ENCODE assay signal across 8 mouse cellular contexts in genomic region chr1:91299026-91299706, GRCm38 (mm10). TPM values are rescaled to one million over a fixed set of nuclear protein-coding genes. Genes with fewer than 3 reads are reported as not detected.
DNase-seq lines count a peak whose midpoint lies in the region; ATAC-seq and TF ChIP-seq lines count a peak whose summit lies in the region.

No protein-coding gene starts in this region.

- H3K27ac ChIP-seq in liver, adult 2 months (replicated peaks; ENCODE audit: insufficient read depth, low read depth, low read length), result peak overlapping the region; percentile 90
- H3K27ac ChIP-seq in cortical plate, adult 2 months (ENCODE audit: insufficient read depth, low read length), result no peak overlapping the region
- H3K27ac ChIP-seq in neural tube, embryonic 12.5 days, result no peak overlapping the region

- no peak for TF ChIP-seq POLR2A in liver, adult 2 months (IDR thresholded peaks at IDR 0.05; ENCODE audit: extremely low read depth, insufficient read depth, low read length)
- no peak for TF ChIP-seq POLR2A in cortical plate, adult 2 months (IDR thresholded peaks at IDR 0.05; ENCODE audit: extremely low read depth, insufficient read depth, low read length)

- peak overlapping the region; percentile 96 for H3K9ac ChIP-seq in liver, adult 2 months (ENCODE audit: low read depth, low read length)
- H3K9ac ChIP-seq in neural tube, embryonic 12.5 days, result peak overlapping the region; percentile 80

- TF ChIP-seq CTCF in liver, adult 2 months (IDR thresholded peaks at IDR 0.05; ENCODE audit: low read depth, low read length), result no peak
- no peak for TF ChIP-seq CTCF in cortical plate, adult 2 months (IDR thresholded peaks at IDR 0.05; ENCODE audit: extremely low read depth, insufficient read depth, low read length)

- no peaks in the 10 kb centered on the region for H3K9me3 ChIP-seq in neural tube, embryonic 12.5 days

- peak overlapping the region; percentile 95 for H3K4me3 ChIP-seq in liver, adult 2 months (ENCODE audit: insufficient read depth, low read depth, low read length)
- H3K4me3 ChIP-seq in cortical plate, adult 2 months (ENCODE audit: insufficient read depth, low read length), result peak overlapping the region; percentile 72; the same call in 1 of the 2 replicates
- peak overlapping the region; percentile 81 for H3K4me3 ChIP-seq in neural tube, embryonic 12.5 days

- peaks cover 8% of the 10 kb centered on the region for H3K36me3 ChIP-seq in liver, adult 2 months (ENCODE audit: control insufficient read depth, insufficient read depth, low read length)
- H3K36me3 ChIP-seq in neural tube, embryonic 12.5 days, result 0 out of 2 replicates have a peak, but pooled peaks cover 7% of the 10 kb centered on the region

- ATAC-seq in inflammation-experienced regulatory T-cells, adult 6 months, result peak; percentile 14
- no peak for ATAC-seq in neural tube, embryonic 12.5 days (ENCODE audit: low FRiP score, low read depth)

- H3K27me3 ChIP-seq in liver, adult 2 months (ENCODE audit: control insufficient read depth, insufficient read depth, low read length), result no peaks in the 10 kb centered on the region
- no peaks in the 10 kb centered on the region for H3K27me3 ChIP-seq in neural tube, embryonic 12.5 days (replicated peaks)

- 19% methylated on average over 13 of the region's 13 CpGs for WGBS in liver, adult 2 months
- 83% methylated on average over 13 of the region's 13 CpGs for WGBS in neural tube, embryonic 12.5 days

- peaks cover 5% of the 10 kb centered on the region; the same call in 1 of the 2 replicates for H3K79me2 ChIP-seq in liver, adult 2 months (ENCODE audit: control insufficient read depth, insufficient read depth, low read length)

- peak; percentile 53 for DNase-seq in liver, adult 2 months (ENCODE audit: extremely low read depth, low read depth, low spot score)
- DNase-seq in liver, result no peak
- no peak for DNase-seq in natural killer cell, adult 2 months (ENCODE audit: low spot score in 2 of 2)
- no peak for DNase-seq in c-Kit-positive CD71-positive TER-119-positive erythroid progenitor cells, embryonic 14.5 days (ENCODE audit: low spot score)
- DNase-seq in gastrocnemius, adult 8-10 months (ENCODE audit: low spot score in 2 of 2), result no peak

- peaks cover 30% of the 10 kb centered on the region for H3K4me1 ChIP-seq in liver, adult 2 months (ENCODE audit: control insufficient read depth, insufficient read depth, low read length)
- H3K4me1 ChIP-seq in cortical plate, adult 2 months (ENCODE audit: control insufficient read depth, insufficient read depth, low read length), result peaks cover 1% of the 10 kb centered on the region; the same call in 1 of the 2 replicates
- H3K4me1 ChIP-seq in neural tube, embryonic 12.5 days, result peaks cover 5% of the 10 kb centered on the region

- H3K4me2 ChIP-seq in neural tube, embryonic 12.5 days (replicated peaks), result peak overlapping the region; percentile 74

RNA-seq across cellular contexts. Expression of gene Scly, which starts 1.0 kb away (rescaled TPM):
- 50.4 and 52.2 TPM in 2 replicates for total RNA-seq in liver, adult 2 months (2014; rRNA removed)
- polyA plus RNA-seq in liver, adult 2 months (2012; rRNA removed), result 106 and 110 TPM in 2 replicates
- 18.4 and 20.6 TPM in 2 replicates for polyA plus RNA-seq in cortical plate, adult 2 months (2012; rRNA removed)
- polyA plus RNA-seq in inflammation-experienced regulatory T-cells, adult 6 months (2017; shearing (Covaris generic)), result 10 to 100 TPM; 64.1 to 75.8 (median 73.6) TPM
- 12.8 and 16.1 TPM in 2 replicates for polyA plus RNA-seq in neural tube, embryonic 12.5 days (2016; fragmentation: Nextera tagmentation; extraction: Ambion mirVana)
- total RNA-seq in gastrocnemius, adult 8-10 months (2022), result 1 to 10 TPM; 8.3 to 9.8 (median 9.1) TPM

RNA-seq across cellular contexts. Expression of gene Espnl, which starts 22.7 kb away (rescaled TPM):
- total RNA-seq in liver, adult 2 months (2014; rRNA removed), result 0.20 TPM in 1 of 2 replicates, not detected in the other
- polyA plus RNA-seq in liver, adult 2 months (2012; rRNA removed), result 0.01 and 0.09 TPM in 2 replicates
- 0.19 and 0.26 TPM in 2 replicates for polyA plus RNA-seq in cortical plate, adult 2 months (2012; rRNA removed)
- polyA plus RNA-seq in inflammation-experienced regulatory T-cells, adult 6 months (2017; shearing (Covaris generic)), result not detected
- 0.13 TPM in 2 replicates for polyA plus RNA-seq in neural tube, embryonic 12.5 days (2016; fragmentation: Nextera tagmentation; extraction: Ambion mirVana)
- not detected for total RNA-seq in gastrocnemius, adult 8-10 months (2022)

RNA-seq across cellular contexts. Expression of gene Ube2f, which starts 49.1 kb away (rescaled TPM):
- 17.7 and 23.0 TPM in 2 replicates for total RNA-seq in liver, adult 2 months (2014; rRNA removed)
- 23.4 and 32.9 TPM in 2 replicates for polyA plus RNA-seq in liver, adult 2 months (2012; rRNA removed)
- 60.0 and 65.7 TPM in 2 replicates for polyA plus RNA-seq in cortical plate, adult 2 months (2012; rRNA removed)
- polyA plus RNA-seq in inflammation-experienced regulatory T-cells, adult 6 months (2017; shearing (Covaris generic)), result 100 to 1,000 TPM in 2 of 3 experiments, 10 to 100 TPM in 1; 86.0 to 104 (median 100) TPM
- 71.4 and 71.8 TPM in 2 replicates for polyA plus RNA-seq in neural tube, embryonic 12.5 days (2016; fragmentation: Nextera tagmentation; extraction: Ambion mirVana)
- total RNA-seq in gastrocnemius, adult 8-10 months (2022), result 10 to 100 TPM; 49.2 to 54.3 (median 50.0) TPM

RNA-seq across cellular contexts. Expression of gene Klhl30, which starts 51.6 kb away (rescaled TPM):
- not detected in 2 replicates for total RNA-seq in liver, adult 2 months (2014; rRNA removed)
- polyA plus RNA-seq in liver, adult 2 months (2012; rRNA removed), result 0.02 TPM in 1 of 2 replicates, not detected in the other
- polyA plus RNA-seq in cortical plate, adult 2 months (2012; rRNA removed), result 0.11 and 0.21 TPM in 2 replicates
- not detected for polyA plus RNA-seq in inflammation-experienced regulatory T-cells, adult 6 months (2017; shearing (Covaris generic))
- polyA plus RNA-seq in neural tube, embryonic 12.5 days (2016; fragmentation: Nextera tagmentation; extraction: Ambion mirVana), result 0.39 and 0.55 TPM in 2 replicates
- total RNA-seq in gastrocnemius, adult 8-10 months (2022), result 10 to 100 TPM; 56.3 to 72.6 (median 60.8) TPM
